Mouse (Mus musculus): ENCODE measurements around the gene Ccdc33. TPM values are rescaled to one million over a fixed set of nuclear protein-coding genes. Genes with fewer than 3 reads are reported as not detected.

Ccdc33 gene
- polyA plus RNA-seq, 1 experiment from 2014 or later = 0.27 TPM

- 54% methylated on average over 8 of the region's 8 CpGs for WGBS
- Histone ChIP-seq H3K36me3 (ENCODE audit: control insufficient read depth, insufficient read depth, low read length) (no peaks in the 10 kb centered on the region), H3K4me3 (ENCODE audit: low read depth, low read length) (no peak overlapping the region), H3K27me3 (replicated peaks; ENCODE audit: control insufficient read depth, insufficient read depth, low read length) (peaks cover 16% of the 10 kb centered on the region), H3K4me2 (ENCODE audit: low read length) (no peak overlapping the region), H3K9me3 (ENCODE audit: control insufficient read depth, low read length) (no peaks in the 10 kb centered on the region), H3K9ac (ENCODE audit: low read length) (no peak overlapping the region), H3K4me1 (replicated peaks; ENCODE audit: control insufficient read depth, insufficient read depth, low read length) (peaks cover 3% of the 10 kb centered on the region; the same call in 1 of the 2 replicates), H3K27ac (ENCODE audit: low read depth) (no peak overlapping the region)
- ATAC-seq (replicated peaks; ENCODE audit: low FRiP score, low TSS enrichment, low read depth) (no peak), DNase-seq (ENCODE audit: low spot score) (no peak)
Measured at GRCm38 (mm10) chr9:57992781-57993591, 125.6 kb downstream of the Ccdc33 start.

DNA sequence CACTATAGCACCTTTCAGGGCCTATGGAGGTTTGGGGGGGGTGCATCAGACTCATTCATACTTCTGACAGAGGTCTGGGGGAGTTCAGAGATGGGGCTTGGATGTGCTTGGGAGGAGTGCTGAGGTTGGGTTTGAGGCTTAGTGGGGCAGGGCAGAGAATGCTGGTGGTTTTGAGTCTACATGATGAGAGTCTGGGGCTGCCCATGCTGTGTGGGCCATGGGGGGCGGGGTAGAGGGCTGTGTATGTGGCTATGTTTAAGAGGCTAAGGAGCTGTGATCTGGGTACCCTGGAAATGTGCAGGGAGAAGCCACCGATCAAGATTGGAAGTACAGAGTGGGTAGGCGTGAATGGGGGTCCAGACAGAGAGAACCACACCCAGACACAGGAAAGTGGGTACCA is 126.6 kb downstream of the Ccdc33 start:
- H3K9ac ChIP-seq (ENCODE audit: low read length) = no peak overlapping the region
- no peaks in the 10 kb centered on the region for H3K36me3 ChIP-seq (ENCODE audit: control insufficient read depth, insufficient read depth, low read length)
- no peaks in the 10 kb centered on the region for H3K9me3 ChIP-seq (ENCODE audit: control insufficient read depth, low read length)
- ATAC-seq (replicated peaks; ENCODE audit: low FRiP score, low TSS enrichment, low read depth) (no peak), DNase-seq (ENCODE audit: low spot score) (no peak)
- WGBS = 76% methylated on average over 3 of the region's 3 CpGs
- no peak overlapping the region for H3K4me2 ChIP-seq (ENCODE audit: low read length)
- peaks cover 9% of the 10 kb centered on the region for H3K27me3 ChIP-seq (replicated peaks; ENCODE audit: control insufficient read depth, insufficient read depth, low read length)
- H3K27ac ChIP-seq (ENCODE audit: low read depth) = no peak overlapping the region
- no peaks in the 10 kb centered on the region for H3K4me1 ChIP-seq (replicated peaks; ENCODE audit: control insufficient read depth, insufficient read depth, low read length)
- no peak overlapping the region for H3K4me3 ChIP-seq (ENCODE audit: low read depth, low read length)

- no peak overlapping the region for H3K27ac ChIP-seq (ENCODE audit: low read depth)
- H3K27me3 ChIP-seq (replicated peaks; ENCODE audit: control insufficient read depth, insufficient read depth, low read length) = no peaks in the 10 kb centered on the region
- no peak overlapping the region for H3K4me3 ChIP-seq (ENCODE audit: low read depth, low read length)
- H3K9ac ChIP-seq (ENCODE audit: low read length) = no peak overlapping the region
- no peaks in the 10 kb centered on the region for H3K36me3 ChIP-seq (ENCODE audit: control insufficient read depth, insufficient read depth, low read length)
- no peaks in the 10 kb centered on the region for H3K4me1 ChIP-seq (replicated peaks; ENCODE audit: control insufficient read depth, insufficient read depth, low read length)
- ATAC-seq (replicated peaks; ENCODE audit: low FRiP score, low TSS enrichment, low read depth) (no peak), DNase-seq (ENCODE audit: low spot score) (no peak)
- WGBS = 38% methylated on average over 10 of the region's 10 CpGs
- no peaks in the 10 kb centered on the region for H3K9me3 ChIP-seq (ENCODE audit: control insufficient read depth, low read length)
- H3K4me2 ChIP-seq (ENCODE audit: low read length) = no peak overlapping the region
Measured at GRCm38 (mm10) chr9:57990438-57991110, 128.0 kb downstream of the Ccdc33 start.

- DNase-seq (ENCODE audit: low spot score) (no peak), ATAC-seq (replicated peaks; ENCODE audit: low FRiP score, low TSS enrichment, low read depth) (no peak)
- 82% methylated on average over 6 of the region's 6 CpGs for WGBS
- Histone ChIP-seq H3K27ac (ENCODE audit: low read depth) (no peak overlapping the region), H3K9ac (ENCODE audit: low read length) (no peak overlapping the region), H3K4me1 (replicated peaks; ENCODE audit: control insufficient read depth, insufficient read depth, low read length) (no peaks in the 10 kb centered on the region), H3K4me2 (ENCODE audit: low read length) (no peak overlapping the region), H3K27me3 (replicated peaks; ENCODE audit: control insufficient read depth, insufficient read depth, low read length) (no peaks in the 10 kb centered on the region), H3K9me3 (ENCODE audit: control insufficient read depth, low read length) (no peaks in the 10 kb centered on the region), H3K36me3 (ENCODE audit: control insufficient read depth, insufficient read depth, low read length) (no peaks in the 10 kb centered on the region), H3K4me3 (ENCODE audit: low read depth, low read length) (no peak overlapping the region)
Measured at GRCm38 (mm10) chr9:57989309-57989708, 129.3 kb downstream of the Ccdc33 start.

GRCm38 (mm10) chr9:57988098-57988497 is 130.5 kb downstream of the Ccdc33 start:
- H3K27me3 ChIP-seq (replicated peaks; ENCODE audit: control insufficient read depth, insufficient read depth, low read length) = no peaks in the 10 kb centered on the region
- no peak overlapping the region for H3K4me2 ChIP-seq (ENCODE audit: low read length)
- 78% methylated on average over 2 of the region's 2 CpGs for WGBS
- no peak overlapping the region for H3K4me3 ChIP-seq (ENCODE audit: low read depth, low read length)
- no peak for ATAC-seq (replicated peaks; ENCODE audit: low FRiP score, low TSS enrichment, low read depth)
- H3K27ac ChIP-seq (ENCODE audit: low read depth) = no peak overlapping the region
- H3K36me3 ChIP-seq (ENCODE audit: control insufficient read depth, insufficient read depth, low read length) = no peaks in the 10 kb centered on the region
- no peak overlapping the region for H3K9ac ChIP-seq (ENCODE audit: low read length)
- DNase-seq (ENCODE audit: low spot score) = no peak
- H3K9me3 ChIP-seq (ENCODE audit: control insufficient read depth, low read length) = no peaks in the 10 kb centered on the region
- no peaks in the 10 kb centered on the region for H3K4me1 ChIP-seq (replicated peaks; ENCODE audit: control insufficient read depth, insufficient read depth, low read length)

DNA sequence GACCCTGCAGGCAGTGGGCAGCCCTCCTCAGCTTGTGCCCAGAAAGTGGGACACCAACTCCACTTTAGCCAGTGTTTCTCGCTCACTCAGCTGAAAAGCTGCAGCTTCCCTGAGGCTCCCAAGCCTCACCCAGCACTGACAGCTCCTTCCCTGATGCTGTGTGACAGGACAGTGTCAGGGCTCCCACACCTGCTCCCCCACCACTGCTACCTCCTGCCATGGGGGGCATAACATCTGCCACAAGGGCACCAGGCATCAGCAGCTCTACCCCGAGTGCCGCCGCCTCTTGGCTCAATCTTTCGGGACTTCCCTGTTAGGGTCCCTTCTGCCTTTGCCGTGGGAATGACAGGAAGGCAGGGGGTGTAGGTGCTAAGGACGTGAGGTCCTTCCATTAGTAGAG is 132.3 kb downstream of the Ccdc33 start:
- no peak overlapping the region for H3K27ac ChIP-seq (ENCODE audit: low read depth)
- WGBS = 70% methylated on average over 7 of the region's 7 CpGs
- H3K4me2 ChIP-seq (ENCODE audit: low read length) = no peak overlapping the region
- no peak overlapping the region for H3K4me3 ChIP-seq (ENCODE audit: low read depth, low read length)
- no peak overlapping the region for H3K9ac ChIP-seq (ENCODE audit: low read length)
- no peaks in the 10 kb centered on the region for H3K36me3 ChIP-seq (ENCODE audit: control insufficient read depth, insufficient read depth, low read length)
- no peaks in the 10 kb centered on the region for H3K27me3 ChIP-seq (replicated peaks; ENCODE audit: control insufficient read depth, insufficient read depth, low read length)
- ATAC-seq (replicated peaks; ENCODE audit: low FRiP score, low TSS enrichment, low read depth) = no peak
- no peak for DNase-seq (ENCODE audit: low spot score)
- no peaks in the 10 kb centered on the region for H3K9me3 ChIP-seq (ENCODE audit: control insufficient read depth, low read length)
- no peaks in the 10 kb centered on the region for H3K4me1 ChIP-seq (replicated peaks; ENCODE audit: control insufficient read depth, insufficient read depth, low read length)

DNA sequence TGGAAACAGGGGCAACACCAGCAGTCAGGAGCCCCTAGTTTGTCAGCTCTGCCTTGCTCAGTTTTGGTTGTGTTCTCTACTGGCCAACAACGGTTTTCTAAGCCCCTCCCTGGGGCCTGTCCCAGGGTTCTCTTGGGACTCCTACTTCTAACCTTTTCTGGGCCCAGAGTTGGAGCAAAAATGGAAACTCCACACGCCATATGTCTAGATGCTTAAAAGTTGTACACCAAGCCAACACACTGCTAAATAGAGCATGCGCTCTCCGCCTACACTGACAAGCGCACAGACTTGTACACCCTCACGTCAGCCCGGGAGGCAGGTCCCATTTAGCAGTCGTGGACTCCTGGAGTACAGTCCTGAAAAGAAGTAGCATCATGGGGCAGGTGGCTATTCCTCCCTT is 133.3 kb downstream of the Ccdc33 start:
- 92% methylated on average over 8 of the region's 8 CpGs for WGBS
- no peak overlapping the region for H3K9ac ChIP-seq (ENCODE audit: low read length)
- H3K27me3 ChIP-seq (replicated peaks; ENCODE audit: control insufficient read depth, insufficient read depth, low read length) = no peaks in the 10 kb centered on the region
- H3K4me3 ChIP-seq (ENCODE audit: low read depth, low read length) = no peak overlapping the region
- no peak overlapping the region for H3K4me2 ChIP-seq (ENCODE audit: low read length)
- H3K27ac ChIP-seq (ENCODE audit: low read depth) = no peak overlapping the region
- H3K4me1 ChIP-seq (replicated peaks; ENCODE audit: control insufficient read depth, insufficient read depth, low read length) = no peaks in the 10 kb centered on the region
- no peak for ATAC-seq (replicated peaks; ENCODE audit: low FRiP score, low TSS enrichment, low read depth)
- no peaks in the 10 kb centered on the region for H3K9me3 ChIP-seq (ENCODE audit: control insufficient read depth, low read length)
- DNase-seq (ENCODE audit: low spot score) = no peak
- H3K36me3 ChIP-seq (ENCODE audit: control insufficient read depth, insufficient read depth, low read length) = no peaks in the 10 kb centered on the region

DNA sequence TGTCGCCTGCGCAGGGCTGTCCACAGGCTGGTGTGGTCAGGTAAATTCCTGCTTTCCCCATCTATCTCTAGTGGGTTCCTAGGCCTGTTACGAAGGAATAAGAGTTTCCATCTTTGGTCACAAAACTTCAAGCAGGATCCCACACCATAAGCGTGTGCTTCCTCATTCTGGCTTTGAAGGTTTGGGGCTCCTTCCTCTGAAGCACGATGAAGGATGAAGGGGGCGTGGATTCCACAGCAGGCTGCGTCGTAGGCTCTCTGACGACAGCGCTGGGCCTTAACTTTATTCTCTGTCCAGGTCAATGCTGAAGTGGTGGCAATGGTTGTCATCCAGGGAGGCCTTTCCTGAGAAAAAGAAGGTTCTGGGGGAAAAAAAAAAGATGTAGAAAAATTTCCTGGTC is 138.1 kb downstream of the Ccdc33 start:
- WGBS = 86% methylated on average over 10 of the region's 10 CpGs
- Histone ChIP-seq H3K9me3 (ENCODE audit: control insufficient read depth, low read length) (no peaks in the 10 kb centered on the region), H3K27me3 (replicated peaks; ENCODE audit: control insufficient read depth, insufficient read depth, low read length) (no peaks in the 10 kb centered on the region), H3K4me2 (ENCODE audit: low read length) (no peak overlapping the region), H3K4me3 (ENCODE audit: low read depth, low read length) (no peak overlapping the region), H3K27ac (ENCODE audit: low read depth) (no peak overlapping the region), H3K36me3 (ENCODE audit: control insufficient read depth, insufficient read depth, low read length) (no peaks in the 10 kb centered on the region), H3K4me1 (replicated peaks; ENCODE audit: control insufficient read depth, insufficient read depth, low read length) (no peaks in the 10 kb centered on the region), H3K9ac (ENCODE audit: low read length) (no peak overlapping the region)
- no peak for ATAC-seq (replicated peaks; ENCODE audit: low FRiP score, low TSS enrichment, low read depth)
- no peak for DNase-seq (ENCODE audit: low spot score)

- DNase-seq (ENCODE audit: low spot score) (no peak), ATAC-seq (replicated peaks; ENCODE audit: low FRiP score, low TSS enrichment, low read depth) (no peak)
- H3K4me3 ChIP-seq (ENCODE audit: low read depth, low read length) = no peak overlapping the region
- H3K27ac ChIP-seq (ENCODE audit: low read depth) = no peak overlapping the region
- H3K9ac ChIP-seq (ENCODE audit: low read length) = no peak overlapping the region
- H3K4me2 ChIP-seq (ENCODE audit: low read length) = no peak overlapping the region
- H3K9me3 ChIP-seq (ENCODE audit: control insufficient read depth, low read length) = no peaks in the 10 kb centered on the region
- H3K36me3 ChIP-seq (ENCODE audit: control insufficient read depth, insufficient read depth, low read length) = no peaks in the 10 kb centered on the region
- no peaks in the 10 kb centered on the region for H3K27me3 ChIP-seq (replicated peaks; ENCODE audit: control insufficient read depth, insufficient read depth, low read length)
- no peaks in the 10 kb centered on the region for H3K4me1 ChIP-seq (replicated peaks; ENCODE audit: control insufficient read depth, insufficient read depth, low read length)
- WGBS = 31% methylated on average over 3 of the region's 3 CpGs
Measured at GRCm38 (mm10) chr9:57978858-57979257, 139.8 kb downstream of the Ccdc33 start.
